ENCODE assay signal across 10 mouse cellular contexts in the genomic region with DNA sequence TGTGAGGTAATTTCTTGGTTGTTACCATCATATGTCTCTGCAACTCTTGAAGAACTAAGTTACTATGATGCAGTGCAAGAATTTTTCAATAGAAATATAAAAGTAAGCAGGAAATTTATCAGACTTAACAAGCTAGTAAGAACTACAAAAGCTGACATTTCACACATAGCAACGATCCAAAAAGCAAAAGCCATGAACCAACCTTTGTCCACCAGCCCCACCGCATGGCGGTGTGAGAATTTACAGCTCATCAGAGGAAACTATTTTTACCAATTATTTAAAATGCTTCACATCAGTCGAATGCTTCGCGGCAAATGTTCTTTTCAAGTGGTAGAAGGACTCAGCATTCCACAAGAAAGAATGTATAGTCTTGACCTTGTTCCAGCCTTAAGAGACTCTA. TPM values are rescaled to one million over a fixed set of nuclear protein-coding genes. Genes with fewer than 3 reads are reported as not detected.
A peak's percentile ranks its signal among the peaks of the same experiment; 100 is the strongest.
DNase-seq lines count a peak whose midpoint lies in the region; ATAC-seq and TF ChIP-seq lines count a peak whose summit lies in the region.
"Had no signal": no experiment of that assay in that cellular context is flagged by ENCODE, and none has a peak within 500 bp of the region (broad histone marks: within the 10 kb centered on the region; RNA-seq: fewer than 3 reads in every experiment).

No protein-coding gene starts in this region.

- TF ChIP-seq EP300 in heart, adult 2 months (IDR thresholded peaks at IDR 0.05; ENCODE audit: insufficient read depth, low read depth, low read length), result peak; percentile 72; the same call in 1 of the 2 replicates

- H3K9me3 ChIP-seq in heart, embryonic 10.5 days, result no peaks in the 10 kb centered on the region

- H3K79me2 ChIP-seq in heart, adult 2 months (replicated peaks; ENCODE audit: control insufficient read depth, insufficient read depth, low read length), result no peaks in the 10 kb centered on the region

- no peak overlapping the region for H3K9ac ChIP-seq in heart, adult 2 months (ENCODE audit: low read depth, low read length)

- H3K27me3 ChIP-seq in heart, adult 2 months (ENCODE audit: control insufficient read depth, insufficient read depth, low read length), result no peaks in the 10 kb centered on the region
- no peaks in the 10 kb centered on the region for H3K27me3 ChIP-seq in heart, embryonic 10.5 days (ENCODE audit: insufficient read depth, poor library complexity, severe bottlenecking)

- H3K4me3 ChIP-seq in heart, adult 2 months, result no peak overlapping the region
- H3K4me3 ChIP-seq in heart, embryonic 10.5 days, result no peak overlapping the region
- no peak overlapping the region for H3K4me3 ChIP-seq in embryonic fibroblast, embryonic 13.5 days (ENCODE audit: insufficient read depth, low read length)

- peak; percentile 23 to 63 for DNase-seq in heart, adult 2 months
- DNase-seq in heart, embryonic 10.5 days (ENCODE audit: low spot score), result no peak
- peak; percentile 57 for DNase-seq in 3T3-L1 (ENCODE audit: low read depth, low spot score)
- DNase-seq in adrenal gland, postnatal 25 days, result peak; percentile 44
- peak; percentile 22 to 53 for DNase-seq in layer of hippocampus, postnatal 25 days (ENCODE audit: extremely low spot score in 1 of 2, low spot score in 1 of 2)
- peak; percentile 32 for DNase-seq in right cerebral cortex, adult 18-20 months

- TF ChIP-seq POLR2A in heart, adult 2 months (IDR thresholded peaks at IDR 0.05; ENCODE audit: insufficient read depth, low read depth, low read length), result no peak
- TF ChIP-seq POLR2A in embryonic fibroblast, embryonic 13.5 days (IDR thresholded peaks at IDR 0.05; ENCODE audit: low read depth, low read length), result no peak

- intact Hi-C loops in heart, adult 2 months (cut with DNase I), result loop anchor here (5.0 to 10.0 kb wide), 3 partner anchors 230 to 1052 kb away; no protein-coding TSS in a partner anchor

- H3K36me3 ChIP-seq in heart, adult 2 months (ENCODE audit: control insufficient read depth, insufficient read depth, low read length), result no peaks in the 10 kb centered on the region
- no peaks in the 10 kb centered on the region for H3K36me3 ChIP-seq in heart, embryonic 10.5 days
- H3K36me3 ChIP-seq: G1E had no signal

- H3K27ac ChIP-seq in heart, adult 2 months, result no peak overlapping the region
- H3K27ac ChIP-seq in heart, embryonic 10.5 days, result no peak overlapping the region
- no peak overlapping the region; the same call in 1 of the 2 replicates for H3K27ac ChIP-seq in embryonic fibroblast, embryonic 13.5 days (ENCODE audit: insufficient read depth, low read length)

- no peaks in the 10 kb centered on the region for H3K4me1 ChIP-seq in heart, adult 2 months (ENCODE audit: control insufficient read depth, insufficient read depth, low read length)
- H3K4me1 ChIP-seq in heart, embryonic 10.5 days, result no peaks in the 10 kb centered on the region
- H3K4me1 ChIP-seq in embryonic fibroblast, embryonic 13.5 days (ENCODE audit: control insufficient read depth, insufficient read depth, low read length), result no peaks in the 10 kb centered on the region

- ATAC-seq in megakaryocyte, adult 5-6 weeks (ENCODE audit: poor library complexity, severe bottlenecking), result no peak

- peak; percentile 84 for TF ChIP-seq CTCF in heart, adult 2 months (IDR thresholded peaks at IDR 0.05)
- TF ChIP-seq CTCF in embryonic fibroblast, embryonic 13.5 days (IDR thresholded peaks at IDR 0.05; ENCODE audit: borderline replicate concordance, insufficient read depth, low read length), result peak; percentile 48; the same call in 1 of the 2 replicates

- WGBS in heart, adult 2 months, result 19% methylated on average over 6 of the region's 6 CpGs
- WGBS in heart, embryonic 10.5 days, result 32% methylated on average over 6 of the region's 6 CpGs

RNA-seq across cellular contexts. Expression of a gene that starts 58.3 kb away (rescaled TPM):
- total RNA-seq in heart, adult 2 months (2021), result not detected
- polyA plus RNA-seq in heart, adult 2 months (2012; rRNA removed), result 0.10 and 0.56 TPM in 2 replicates
- polyA plus RNA-seq in heart, embryonic 10.5 days (2016; fragmentation: Nextera tagmentation; extraction: Ambion mirVana), result not detected in 2 replicates
- not detected in 2 replicates for total RNA-seq in adrenal gland, postnatal 25 days (2021)
- polyA plus RNA-seq in embryonic fibroblast, embryonic 13.5 days (2011; ENCODE audit: insufficient read length, low read depth, missing spikeins), result not detected in 2 replicates
- not detected for total RNA-seq in layer of hippocampus, postnatal 25 days (2021)
- total RNA-seq in megakaryocyte, adult 5-6 weeks (2015), result not detected in 2 replicates
- total RNA-seq in megakaryocyte, adult 5-6 weeks (2017), result not detected in 2 replicates
- total RNA-seq: gastrocnemius, postnatal 36 days had no signal
- polyA plus RNA-seq: G1E had no signal
